Mouse (Mus musculus) forebrain, embryonic 14.5 days (tissue): ENCODE data around the gene Tln1. TPM values are rescaled to one million over a fixed set of nuclear protein-coding genes. Genes with fewer than 3 reads are reported as not detected.

Experiments
- ATAC-seq: fragments of 200-750 bp; cut with Nextera tagmentation; 2 replicates; pipeline ENCODE4 v1.8.0; 2017; ENCODE audit warnings: mild to moderate bottlenecking, moderate library complexity
- DNase-seq: peaks from one replicate; pipeline ENCODE4 v3.0.0-alpha.2; 2015; ENCODE audit warnings: low spot score
- H3K27ac ChIP-seq: fragments of 300-500 bp; sonication (generic); 2 replicates; pipeline ENCODE4 v1.5.1; 2014; ENCODE audit warnings: low read depth, mild to moderate bottlenecking, control low read depth, low read length, moderate library complexity
- H3K27me3 ChIP-seq: fragments of 300-500 bp; sonication (generic); replicated peaks from 2 replicates; pipeline ENCODE4 v1.6.1; 2014; ENCODE audit warnings: low read length, control low read depth, mixed read lengths; ENCODE audit not compliant: control insufficient read depth, insufficient read depth
- H3K36me3 ChIP-seq: fragments of 300-500 bp; sonication (generic); 2 replicates; pipeline ENCODE4 v1.6.1; 2014; ENCODE audit warnings: low read length, control low read depth; ENCODE audit not compliant: control insufficient read depth, insufficient read depth
- H3K4me1 ChIP-seq: fragments of 300-500 bp; sonication (generic); 2 replicates; pipeline ENCODE4 v1.6.1; 2014; ENCODE audit warnings: antibody characterized with exemption, low read length, control low read depth; ENCODE audit not compliant: control insufficient read depth, insufficient read depth
- H3K4me2 ChIP-seq: fragments of 300-500 bp; sonication (generic); 2 replicates; pipeline ENCODE4 v1.6.1; 2014; ENCODE audit warnings: mild to moderate bottlenecking, control low read depth, low read length
- H3K4me3 ChIP-seq: fragments of 300-500 bp; sonication (generic); 2 replicates; pipeline ENCODE4 v1.5.1; 2014; ENCODE audit warnings: low read depth, low read length, control low read depth
- H3K9ac ChIP-seq: fragments of 300-500 bp; sonication (generic); 2 replicates; pipeline ENCODE4 v1.6.1; 2014; ENCODE audit warnings: mild to moderate bottlenecking, low read length, control low read depth, moderate library complexity
- H3K9me3 ChIP-seq: fragments of 300-500 bp; sonication (generic); replicated peaks from 2 replicates; pipeline ENCODE4 v1.6.1; 2016; ENCODE audit warnings: low read length, control low read depth, mixed read lengths; ENCODE audit not compliant: control insufficient read depth
- WGBS: fragments of 180-500 bp; shearing (Covaris S2); extraction: QIAGEN DNeasy Blood & Tissue Kit; methylation state at CpG from one replicate; pipeline ENCODE4 v1.1.7; 2014; 5-methylcytosine and 5-hydroxymethylcytosine counted together
- polyA plus RNA-seq: library from polyadenylated mRNA; unstranded; fragments of >200 nt; fragmentation: Nextera tagmentation; extraction: Ambion mirVana; gene quantifications from 2 replicates; pipeline ENCODE4 v1.2.1, GENCODE M21; 2014

The Tln1 gene
- polyA plus RNA-seq, 1 experiment from 2014 or later, result 50.4 TPM

DNA sequence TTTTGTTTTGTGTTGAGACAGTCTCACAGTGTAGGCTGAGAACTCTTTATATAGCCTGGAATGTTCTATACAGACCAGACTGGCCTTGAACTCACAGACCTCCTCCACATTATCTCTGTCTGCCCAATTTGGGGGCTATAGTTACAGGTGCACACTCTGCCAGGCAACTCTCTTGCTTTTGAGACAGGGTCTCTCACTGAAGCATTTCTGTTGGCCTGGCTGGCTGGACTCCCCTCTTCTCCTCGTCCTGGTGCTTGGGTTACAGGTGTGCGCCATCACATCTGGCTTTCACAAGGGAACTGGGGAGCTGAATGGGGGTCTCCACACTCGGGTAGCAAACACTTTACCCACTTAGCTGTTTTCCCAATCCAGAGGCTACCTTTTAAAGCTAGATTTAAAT is 29.5 kb upstream of the Tln1 start:
- Histone ChIP-seq H3K4me1 (no peaks in the 10 kb centered on the region), H3K4me3 (no peak overlapping the region), H3K9ac (no peak overlapping the region), H3K9me3 (no peaks in the 10 kb centered on the region), H3K36me3 (no peaks in the 10 kb centered on the region), H3K4me2 (no peak overlapping the region), H3K27me3 (no peaks in the 10 kb centered on the region), H3K27ac (no peak overlapping the region)
- DNase-seq (no peak), ATAC-seq (no peak)
- WGBS, result 76% methylated on average over 3 of the region's 3 CpGs

DNA sequence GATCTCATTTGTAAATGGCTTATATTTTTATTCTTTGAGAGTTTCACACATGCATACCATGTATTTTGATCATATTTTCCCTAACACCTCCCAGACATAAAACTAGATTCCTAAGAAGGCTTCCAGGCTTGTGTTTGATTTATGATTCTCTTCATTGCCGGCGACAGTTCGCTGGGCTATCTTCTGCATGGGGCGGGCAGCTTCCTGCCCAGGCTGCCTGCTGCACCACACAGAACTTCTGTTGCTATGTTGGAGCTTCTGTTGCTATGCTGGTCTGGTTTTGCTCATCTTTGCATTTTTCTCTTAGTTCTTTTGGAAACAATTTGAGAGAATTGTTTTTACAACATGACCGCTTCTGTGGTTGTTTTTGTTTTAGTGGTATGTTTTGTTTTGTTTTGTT is 29.1 kb upstream of the Tln1 start:
- Histone ChIP-seq H3K4me3 (no peak overlapping the region), H3K27me3 (no peaks in the 10 kb centered on the region), H3K27ac (no peak overlapping the region), H3K4me1 (no peaks in the 10 kb centered on the region), H3K36me3 (no peaks in the 10 kb centered on the region), H3K9me3 (no peaks in the 10 kb centered on the region), H3K4me2 (no peak overlapping the region), H3K9ac (no peak overlapping the region)
- WGBS, result 91% methylated on average over 5 of the region's 5 CpGs
- no peak for ATAC-seq
- no peak for DNase-seq

DNA sequence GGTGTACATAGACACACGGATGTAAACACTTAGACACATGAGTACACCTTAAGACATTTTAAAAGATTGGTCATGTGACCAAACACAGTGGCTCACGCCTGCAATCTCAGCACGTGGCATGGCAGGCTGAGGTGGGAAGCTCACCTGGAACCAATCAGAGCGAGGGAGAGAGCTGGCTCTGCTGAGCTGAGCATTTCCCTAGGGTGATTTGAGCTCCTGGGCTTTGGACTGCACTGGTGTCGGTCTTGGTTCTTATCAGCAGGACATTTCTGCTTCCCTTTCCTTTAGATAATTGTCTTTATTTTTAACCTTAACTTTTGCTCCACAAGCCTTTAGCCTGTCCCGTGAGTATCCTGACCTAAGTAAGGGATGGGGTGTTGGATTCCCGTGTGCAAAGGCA is 25.2 kb upstream of the Tln1 start:
- no peak overlapping the region for H3K4me2 ChIP-seq
- DNase-seq (no peak), ATAC-seq (no peak)
- H3K27ac ChIP-seq, result no peak overlapping the region
- no peak overlapping the region for H3K4me3 ChIP-seq
- WGBS, result 65% methylated on average over 7 of the region's 7 CpGs
- no peaks in the 10 kb centered on the region for H3K27me3 ChIP-seq
- H3K36me3 ChIP-seq, result peaks cover 23% of the 10 kb centered on the region
- H3K9me3 ChIP-seq, result no peaks in the 10 kb centered on the region
- H3K4me1 ChIP-seq, result no peaks in the 10 kb centered on the region
- H3K9ac ChIP-seq, result no peak overlapping the region

DNA sequence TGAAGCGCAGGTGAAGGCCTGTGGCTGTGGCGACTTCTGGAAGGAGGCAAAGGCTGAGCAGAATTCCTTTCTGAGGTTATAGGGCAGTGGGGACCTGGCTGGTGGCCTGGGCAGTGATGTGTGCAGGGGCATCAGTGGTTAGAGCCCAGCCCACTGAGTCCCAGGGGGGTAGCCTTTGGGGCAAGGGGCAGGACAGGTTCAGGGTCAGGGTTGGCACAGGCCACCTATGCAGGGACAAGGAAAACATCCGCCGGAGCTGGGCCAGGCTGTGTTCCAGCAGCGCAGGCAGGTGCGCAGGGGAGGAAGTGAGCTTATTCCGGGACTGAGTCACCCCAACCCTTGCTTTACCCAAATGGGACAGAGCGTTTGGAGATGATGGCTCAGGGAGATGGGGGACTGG is 23.9 kb upstream of the Tln1 start:
- Histone ChIP-seq H3K27ac (no peak overlapping the region), H3K4me1 (no peaks in the 10 kb centered on the region), H3K27me3 (no peaks in the 10 kb centered on the region), H3K4me2 (no peak overlapping the region), H3K9me3 (no peaks in the 10 kb centered on the region), H3K9ac (no peak overlapping the region), H3K36me3 (peaks cover 36% of the 10 kb centered on the region), H3K4me3 (no peak overlapping the region)
- WGBS, result 80% methylated on average over 8 of the region's 8 CpGs
- ATAC-seq (no peak), DNase-seq (no peak)

DNA sequence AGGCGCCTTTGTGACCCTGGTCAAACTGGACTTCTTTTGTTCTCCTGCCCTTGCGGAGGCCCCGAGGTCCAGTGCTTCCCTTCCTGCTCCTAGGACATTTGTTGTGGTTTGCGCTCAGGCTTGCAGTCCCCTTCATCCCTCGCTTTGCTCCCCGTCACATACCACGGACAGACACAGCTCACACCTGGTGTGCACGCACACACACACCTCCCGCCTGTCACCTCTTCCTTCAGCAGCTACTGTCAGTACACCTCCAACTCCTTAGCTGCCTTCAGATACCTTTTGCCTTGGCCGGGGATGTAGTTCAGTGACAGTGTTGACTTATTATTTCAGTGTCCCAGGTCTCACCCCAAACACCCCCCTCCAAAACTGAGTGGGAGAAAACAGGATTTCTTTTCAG is 23.2 kb upstream of the Tln1 start:
- Histone ChIP-seq H3K27ac (no peak overlapping the region), H3K27me3 (no peaks in the 10 kb centered on the region), H3K9ac (no peak overlapping the region), H3K9me3 (no peaks in the 10 kb centered on the region), H3K36me3 (peaks cover 43% of the 10 kb centered on the region), H3K4me2 (no peak overlapping the region), H3K4me3 (no peak overlapping the region), H3K4me1 (no peaks in the 10 kb centered on the region)
- 61% methylated on average over 10 of the region's 10 CpGs for WGBS
- ATAC-seq (no peak), DNase-seq (no peak)

DNA sequence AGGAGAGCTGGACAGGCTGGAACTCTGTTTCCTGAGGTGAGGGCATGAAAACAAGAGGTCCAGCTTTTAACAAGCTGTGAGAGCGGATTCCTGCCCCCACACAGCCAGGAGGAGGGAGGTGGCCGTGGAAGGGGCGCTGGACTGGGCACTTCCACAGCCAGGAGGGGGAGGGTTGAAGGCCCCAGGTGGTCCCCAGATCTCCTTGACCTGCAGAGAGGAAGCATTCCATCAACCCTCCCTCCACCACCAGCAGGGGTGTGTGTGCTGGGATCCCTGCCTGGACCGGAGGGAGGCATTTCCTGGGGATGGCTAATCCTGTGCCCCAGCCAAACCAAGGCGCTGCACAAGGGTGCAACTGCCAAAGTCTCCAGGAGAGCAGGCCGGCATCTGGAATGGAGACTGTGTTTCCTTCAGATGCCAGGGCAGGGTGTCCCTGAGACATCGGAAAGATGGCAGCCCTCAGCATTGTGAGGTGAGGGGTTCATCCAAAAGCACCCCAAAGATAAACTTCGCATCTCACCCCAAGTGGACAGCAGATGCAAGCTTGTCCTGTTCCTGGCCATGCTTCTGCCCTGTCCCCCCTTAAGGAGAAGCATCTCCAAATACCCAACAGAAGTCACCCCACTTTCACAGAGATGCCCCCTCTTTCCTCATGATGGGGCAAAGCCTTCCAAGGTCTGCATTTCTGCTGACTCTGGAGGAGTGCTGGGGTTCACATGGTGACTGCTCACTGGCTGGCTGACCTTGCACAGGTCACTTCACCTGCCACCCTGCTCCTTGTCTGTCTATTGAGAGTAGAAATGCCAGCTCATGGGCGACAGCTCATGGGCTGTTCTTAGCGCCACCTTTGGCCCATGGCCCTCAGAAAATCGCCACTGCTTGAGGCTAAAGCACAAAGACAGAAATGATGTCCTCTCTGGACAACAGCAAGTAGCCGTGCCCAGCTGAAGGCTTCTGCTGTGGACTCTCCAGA is 22.2 kb upstream of the Tln1 start, which contains the start of gene Msmp:
Gene Msmp, minus strand, starts transcription at position 51 of the 973 bp plus-strand sequence.
- WGBS, result 71% methylated on average over 12 of the region's 12 CpGs
- peaks cover 48% of the 10 kb centered on the region for H3K36me3 ChIP-seq
- no peaks in the 10 kb centered on the region for H3K27me3 ChIP-seq
- ATAC-seq (no peak), DNase-seq (no peak)
- H3K4me1 ChIP-seq, result peaks cover 3% of the 10 kb centered on the region; the same call in 1 of the 2 replicates
- H3K4me2 ChIP-seq, result no peak within 1 kb of the TSS
- H3K4me3 ChIP-seq, result no peak within 1 kb of the TSS
- no peak within 1 kb of the TSS for H3K9ac ChIP-seq
- no peaks in the 10 kb centered on the region for H3K9me3 ChIP-seq
- no peak within 1 kb of the TSS; the same call in 1 of the 2 replicates for H3K27ac ChIP-seq

DNA sequence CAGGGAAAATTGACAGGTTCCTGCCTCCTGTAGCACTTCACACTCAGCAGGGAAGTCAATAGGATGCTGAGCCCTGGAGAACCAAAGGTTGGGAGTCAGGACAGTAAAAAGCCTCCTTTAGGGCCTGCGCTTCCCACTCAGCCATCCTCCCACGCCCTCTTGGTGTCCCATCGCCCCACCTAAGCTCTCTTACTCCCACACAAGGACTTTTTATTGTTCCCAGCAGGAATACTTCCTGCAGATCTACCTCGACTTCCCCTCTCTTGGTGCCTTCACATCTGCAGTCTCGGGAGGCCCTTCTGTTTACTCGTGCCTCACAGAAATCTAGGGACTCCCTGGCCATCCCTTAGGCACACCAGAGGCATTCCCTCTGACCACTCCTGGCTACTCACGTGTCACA is 20.9 kb upstream of the Tln1 start:
- H3K36me3 ChIP-seq, result peaks cover 48% of the 10 kb centered on the region
- H3K4me1 ChIP-seq, result peaks cover 6% of the 10 kb centered on the region; the same call in 1 of the 2 replicates
- ATAC-seq, result no peak
- H3K9ac ChIP-seq, result no peak overlapping the region
- no peak overlapping the region for H3K4me2 ChIP-seq
- H3K9me3 ChIP-seq, result no peaks in the 10 kb centered on the region
- no peak for DNase-seq
- no peaks in the 10 kb centered on the region for H3K27me3 ChIP-seq
- no peak overlapping the region for H3K4me3 ChIP-seq
- H3K27ac ChIP-seq, result no peak overlapping the region
- 79% methylated on average over 7 of the region's 7 CpGs for WGBS

DNA sequence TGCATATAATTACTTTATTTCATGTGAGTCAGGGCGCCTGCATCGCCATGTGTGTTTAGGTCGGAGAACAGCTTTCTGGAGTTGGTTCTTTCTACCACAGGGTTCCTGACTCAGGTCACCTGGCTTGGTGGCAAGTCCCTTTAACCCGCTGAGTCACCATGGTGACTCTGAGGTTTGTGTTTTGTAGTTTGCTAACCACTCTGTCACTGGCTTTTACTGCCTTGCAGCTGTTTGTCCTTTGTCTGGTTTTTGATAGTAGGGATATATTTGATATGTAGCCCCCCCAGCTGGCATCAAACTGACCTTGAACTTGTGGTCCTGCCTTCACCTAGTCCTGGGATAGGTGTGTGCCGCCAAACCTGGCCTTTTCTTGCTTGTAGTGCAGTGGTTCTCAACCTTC is 19.8 kb upstream of the Tln1 start:
- peaks cover 48% of the 10 kb centered on the region for H3K36me3 ChIP-seq
- DNase-seq (no peak), ATAC-seq (no peak)
- no peaks in the 10 kb centered on the region for H3K9me3 ChIP-seq
- H3K27me3 ChIP-seq, result no peaks in the 10 kb centered on the region
- no peak overlapping the region for H3K4me3 ChIP-seq
- H3K9ac ChIP-seq, result no peak overlapping the region
- WGBS, result 89% methylated on average over 5 of the region's 5 CpGs
- peaks cover 14% of the 10 kb centered on the region for H3K4me1 ChIP-seq
- H3K27ac ChIP-seq, result no peak overlapping the region
- H3K4me2 ChIP-seq, result no peak overlapping the region

DNA sequence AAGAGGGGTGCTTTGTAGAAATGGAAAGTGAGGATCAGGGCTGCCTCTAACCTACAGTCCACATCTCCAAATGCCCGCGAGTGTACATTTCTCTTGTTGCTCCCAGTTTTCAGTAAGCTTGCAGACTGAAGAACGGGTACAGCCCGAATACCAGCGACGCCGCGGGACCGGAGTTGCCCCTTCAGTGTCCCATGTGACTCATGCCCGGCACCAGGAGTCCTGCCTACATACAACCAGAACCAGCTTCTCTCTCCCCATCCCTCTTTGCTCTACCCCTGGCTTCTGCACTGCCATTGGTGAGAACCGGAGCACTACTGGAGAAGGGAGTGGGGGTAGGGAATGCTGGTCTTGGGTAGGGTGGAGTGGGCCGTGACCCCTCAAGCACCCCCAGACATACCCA is 18.9 kb upstream of the Tln1 start:
- Histone ChIP-seq H3K9me3 (no peaks in the 10 kb centered on the region), H3K4me3 (no peak overlapping the region), H3K27me3 (no peaks in the 10 kb centered on the region), H3K27ac (no peak overlapping the region), H3K9ac (no peak overlapping the region), H3K4me1 (peaks cover 22% of the 10 kb centered on the region), H3K36me3 (peaks cover 48% of the 10 kb centered on the region), H3K4me2 (no peak overlapping the region)
- ATAC-seq, result no peak
- no peak for DNase-seq
- 97% methylated on average over 12 of the region's 12 CpGs for WGBS
